Mouse (Mus musculus) lung, postnatal 0 days (tissue): ENCODE results near the gene Erp44.

ENCODE experiments used
- CTCF ChIP-seq: IDR thresholded peaks from 2 replicates; pipeline ENCODE4 v1.5.1; 2016; ENCODE audit warnings: antibody characterized with exemption, mild to moderate bottlenecking
- EP300 ChIP-seq: IDR thresholded peaks from 2 replicates; pipeline ENCODE4 v1.6.1; 2016; ENCODE audit warnings: antibody characterized with exemption, mild to moderate bottlenecking, control low read depth

DNA sequence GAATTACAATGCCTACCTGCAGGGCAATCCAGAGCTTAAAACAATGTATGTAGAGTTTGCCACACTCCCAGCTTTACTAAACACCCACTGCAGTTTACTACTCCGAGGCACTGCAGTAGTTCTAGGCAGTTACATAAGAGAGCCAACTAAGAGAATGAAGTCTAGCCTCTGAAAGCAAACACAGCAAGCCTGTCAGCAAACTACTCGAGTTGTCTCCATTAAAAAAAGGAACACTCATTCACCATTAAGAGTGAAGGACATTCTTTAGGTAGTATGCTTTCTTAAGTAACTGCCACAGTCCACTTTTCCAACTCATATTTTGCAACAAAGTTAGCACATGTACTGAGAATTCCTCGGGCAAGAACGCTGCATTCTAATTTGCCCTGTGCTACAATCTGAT is 40.3 kb downstream of the Erp44 start:
- no peak for TF ChIP-seq CTCF
- peak; percentile 62 for TF ChIP-seq EP300
